Mouse (Mus musculus) heart, adult 2 months (tissue): ENCODE measurements around the gene Bcas3.

ENCODE experiments used
- CTCF ChIP-seq: fragments of 200-600 bp; IDR thresholded peaks from 2 replicates; pipeline ENCODE4 v1.8.1; 2022; ENCODE audit warnings: antibody characterized with exemption, mild to moderate bottlenecking, moderate library complexity
- POLR2A ChIP-seq: fragments of 200-500 bp; IDR thresholded peaks from 2 replicates; pipeline ENCODE4 v1.6.1; 2011; ENCODE audit warnings: mild to moderate bottlenecking, low read depth, low read length, control low read depth; ENCODE audit not compliant: insufficient read depth

- TF ChIP-seq CTCF (no peak), POLR2A (no peak)
Observed at GRCm38 (mm10) chr11:85712860-85713813, 360.2 kb downstream of the Bcas3 start.
